Mouse (Mus musculus): ENCODE measurements around the gene Pmvk. TPM values are rescaled to one million over a fixed set of nuclear protein-coding genes. Genes with fewer than 3 reads are reported as not detected.
"Not testable (repeated sequence)": the region's sequence is repeated elsewhere in the genome, so short reads cannot be mapped to it uniquely, and the experiment has no call there.

Gene Pmvk
- total RNA-seq, 1 experiment from 2014 or later: 22.3 TPM

DNA sequence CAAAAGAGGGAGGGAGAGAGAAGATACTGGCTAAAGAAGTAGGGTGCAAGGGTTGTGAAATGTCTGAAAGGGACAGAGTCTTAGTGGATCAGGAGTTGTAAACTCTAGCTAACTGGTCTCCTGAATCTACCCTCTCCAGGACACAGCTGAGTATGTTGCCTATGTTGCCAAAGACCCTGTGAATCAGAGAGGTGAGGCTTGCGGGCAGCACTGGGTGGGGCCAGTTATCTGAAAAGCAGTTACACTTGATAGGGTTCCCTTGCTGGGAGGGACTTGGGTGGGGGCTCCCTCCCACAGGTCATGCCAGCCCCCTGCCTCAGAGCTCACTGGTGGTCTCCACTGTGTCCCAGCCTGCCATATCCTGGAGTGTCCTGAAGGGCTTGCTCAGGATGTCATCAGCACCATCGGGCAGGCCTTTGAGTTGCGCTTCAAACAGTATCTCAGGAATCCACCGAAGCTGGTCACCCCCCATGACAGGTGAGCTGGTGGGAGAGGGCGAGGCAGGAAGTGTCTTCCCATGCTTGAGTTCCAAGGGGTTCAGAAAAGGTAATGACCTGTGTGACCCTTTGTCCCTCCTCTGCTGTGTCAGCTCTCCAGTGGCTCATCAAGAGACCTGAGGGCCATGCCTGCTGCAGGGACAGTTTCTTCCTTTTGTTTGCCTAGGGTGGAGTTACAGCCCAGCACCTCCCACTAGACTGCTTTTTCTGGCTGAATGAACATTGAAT lies 29.8 kb upstream of the Pmvk start:
- no peak for ATAC-seq (ENCODE audit: extremely low read depth, insufficient number of reproducible peaks, low FRiP score, poor library complexity, severe bottlenecking)

GRCm38 (mm10) chr3:89425141-89425525 lies 29.2 kb upstream of the Pmvk start:
- no peak for ATAC-seq (ENCODE audit: extremely low read depth, insufficient number of reproducible peaks, low FRiP score, poor library complexity, severe bottlenecking)

GRCm38 (mm10) chr3:89425876-89426275 lies 28.5 kb upstream of the Pmvk start:
- no peak for ATAC-seq (ENCODE audit: extremely low read depth, insufficient number of reproducible peaks, low FRiP score, poor library complexity, severe bottlenecking)

- not testable (repeated sequence) for ATAC-seq (ENCODE audit: extremely low read depth, insufficient number of reproducible peaks, low FRiP score, poor library complexity, severe bottlenecking)
Observed at GRCm38 (mm10) chr3:89429021-89429420, 25.3 kb upstream of the Pmvk start.

GRCm38 (mm10) chr3:89430171-89431159 lies 23.9 kb upstream of the Pmvk start, which contains the start of gene Pygo2:
TSS of gene Pygo2 (plus strand) at chr3:89430214.
- peak; percentile 90 for ATAC-seq (ENCODE audit: extremely low read depth, insufficient number of reproducible peaks, low FRiP score, poor library complexity, severe bottlenecking)

DNA sequence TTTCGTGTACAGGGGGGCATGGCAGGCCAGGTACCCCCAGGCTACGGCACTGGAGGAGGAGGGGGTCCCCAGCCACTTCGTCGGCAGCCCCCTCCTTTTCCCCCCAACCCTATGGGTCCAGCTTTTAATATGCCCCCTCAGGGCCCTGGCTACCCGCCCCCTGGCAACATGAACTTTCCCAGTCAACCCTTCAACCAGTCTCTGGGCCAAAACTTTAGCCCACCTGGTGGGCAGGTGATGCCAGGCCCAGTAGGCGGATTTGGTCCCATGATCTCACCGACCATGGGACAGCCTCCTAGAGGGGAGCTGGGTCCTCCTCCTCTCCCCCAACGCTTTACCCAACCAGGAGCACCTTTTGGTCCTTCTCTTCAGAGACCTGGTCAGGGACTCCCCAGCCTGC lies 21.7 kb upstream of the Pmvk start:
- no peak for ATAC-seq (ENCODE audit: extremely low read depth, insufficient number of reproducible peaks, low FRiP score, poor library complexity, severe bottlenecking)

GRCm38 (mm10) chr3:89434532-89434931 lies 19.8 kb upstream of the Pmvk start:
- no peak for ATAC-seq (ENCODE audit: extremely low read depth, insufficient number of reproducible peaks, low FRiP score, poor library complexity, severe bottlenecking)

- ATAC-seq (ENCODE audit: extremely low read depth, insufficient number of reproducible peaks, low FRiP score, poor library complexity, severe bottlenecking): no peak
Observed at GRCm38 (mm10) chr3:89435041-89435440, 19.3 kb upstream of the Pmvk start.

DNA sequence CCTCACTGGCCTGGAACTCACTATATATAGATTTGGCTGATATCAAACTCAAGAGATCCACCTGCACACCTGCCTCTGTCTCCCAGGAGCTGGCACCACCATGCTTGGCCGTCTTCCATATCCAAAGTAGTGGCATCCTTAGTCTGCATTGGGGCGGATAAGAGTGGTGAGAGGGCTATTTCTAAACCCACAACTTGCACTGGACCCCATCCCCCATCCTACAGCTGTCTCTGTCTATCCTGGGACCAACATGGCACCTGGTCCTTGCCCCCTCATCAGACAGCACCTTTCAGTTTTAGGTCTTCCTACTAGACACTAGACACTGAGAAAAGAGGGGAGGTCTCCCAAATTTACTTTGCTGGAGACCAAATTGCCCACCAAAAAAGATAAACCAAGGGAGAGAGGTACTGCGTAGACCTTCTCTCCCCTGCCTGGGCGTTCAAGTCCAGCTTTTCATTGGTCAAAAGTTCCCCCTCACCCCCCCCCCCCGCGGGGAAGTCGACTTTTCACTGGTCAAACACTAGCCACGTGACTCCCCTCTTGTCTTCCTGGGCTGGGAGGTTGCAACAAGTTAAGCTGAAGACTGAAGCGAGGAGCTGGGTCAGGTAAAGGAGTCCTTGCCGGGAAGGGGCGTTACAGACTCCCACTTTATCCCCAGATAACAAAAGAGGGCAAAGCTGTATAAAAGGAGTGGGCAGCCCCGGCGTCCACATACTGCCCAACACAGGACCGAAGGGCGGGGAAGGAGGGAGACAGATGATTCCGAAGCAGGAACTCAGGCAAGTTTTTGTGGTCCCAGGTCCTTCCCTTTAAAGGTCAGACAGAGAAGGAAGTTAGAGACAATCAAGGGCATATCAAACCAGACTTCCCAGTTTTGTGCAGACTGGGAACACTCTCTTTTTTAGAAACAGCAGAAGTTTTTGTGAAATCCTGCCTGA lies 17.9 kb upstream of the Pmvk start, which contains the start of gene Pbxip1:
Gene Pbxip1 (plus strand): TSS at position 531 of the 938 bp plus-strand sequence.
- ATAC-seq (ENCODE audit: extremely low read depth, insufficient number of reproducible peaks, low FRiP score, poor library complexity, severe bottlenecking): peak; percentile 51

- peak; percentile 87 for ATAC-seq (ENCODE audit: extremely low read depth, insufficient number of reproducible peaks, low FRiP score, poor library complexity, severe bottlenecking)
Observed at GRCm38 (mm10) chr3:89437269-89437668, 17.1 kb upstream of the Pmvk start.

DNA sequence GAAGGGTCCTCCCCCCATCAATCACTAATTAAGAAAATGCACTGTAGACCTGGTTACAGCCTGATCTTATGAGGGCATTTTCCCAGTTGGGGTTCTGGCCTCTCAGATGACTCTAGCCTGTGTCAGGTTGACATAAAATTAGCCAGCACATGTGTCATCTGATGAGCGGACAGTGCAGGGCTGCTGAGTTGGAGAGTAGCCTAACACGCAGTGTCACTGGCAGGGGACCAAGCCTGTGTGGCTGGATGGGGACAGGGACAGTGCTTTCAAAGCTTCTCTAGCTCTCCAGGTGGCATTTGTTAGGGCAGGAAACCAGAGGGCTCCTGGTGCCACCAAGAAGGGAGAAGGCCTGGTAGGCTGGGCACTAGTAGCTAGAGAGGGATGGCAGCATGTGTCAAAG lies 13.7 kb upstream of the Pmvk start:
- ATAC-seq (ENCODE audit: extremely low read depth, insufficient number of reproducible peaks, low FRiP score, poor library complexity, severe bottlenecking): no peak

DNA sequence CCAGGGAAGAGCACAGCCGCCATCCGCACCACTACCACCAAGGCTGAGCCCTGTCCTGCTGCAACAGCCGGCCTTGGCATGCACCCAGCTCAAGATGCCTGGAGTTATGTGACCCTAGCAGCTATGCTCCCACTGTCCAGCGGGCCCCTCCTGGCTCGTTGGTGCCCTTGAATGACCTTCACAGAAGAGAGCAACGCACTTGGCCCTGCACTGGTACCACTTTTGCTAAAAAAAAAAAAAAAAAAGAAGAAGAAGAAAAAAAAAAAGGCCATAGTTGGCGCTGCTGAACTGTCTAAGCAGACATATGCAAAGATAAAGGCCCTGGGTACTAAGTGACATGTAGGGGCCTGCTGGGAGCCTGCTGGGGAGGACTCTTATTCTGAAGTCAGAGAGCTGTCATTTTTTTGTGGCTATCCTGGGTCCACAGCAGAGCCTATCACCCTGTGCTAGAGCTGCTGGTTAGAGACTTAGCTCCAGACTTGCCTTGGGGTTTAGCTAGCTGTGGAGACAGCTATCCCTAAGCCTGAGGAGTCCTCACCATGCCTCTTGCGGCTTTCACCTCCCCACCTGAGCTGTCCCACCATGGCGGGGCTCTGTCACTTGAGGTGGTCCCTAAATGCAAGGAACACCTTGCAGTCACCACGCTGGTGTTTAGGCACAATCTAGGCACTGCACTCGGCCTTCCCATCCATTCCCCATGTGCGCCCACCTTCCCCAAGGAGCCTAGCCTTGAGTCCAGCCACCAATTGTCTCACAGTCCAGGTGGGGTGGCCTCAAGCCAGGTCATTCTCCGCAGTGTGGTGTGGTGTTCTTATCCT lies 5.4 kb upstream of the Pmvk start:
- ATAC-seq (ENCODE audit: extremely low read depth, insufficient number of reproducible peaks, low FRiP score, poor library complexity, severe bottlenecking): peak; percentile 24; the same call in 1 of the 2 replicates

GRCm38 (mm10) chr3:89449541-89449940 lies 4.8 kb upstream of the Pmvk start:
- peak; percentile 61 for ATAC-seq (ENCODE audit: extremely low read depth, insufficient number of reproducible peaks, low FRiP score, poor library complexity, severe bottlenecking)

DNA sequence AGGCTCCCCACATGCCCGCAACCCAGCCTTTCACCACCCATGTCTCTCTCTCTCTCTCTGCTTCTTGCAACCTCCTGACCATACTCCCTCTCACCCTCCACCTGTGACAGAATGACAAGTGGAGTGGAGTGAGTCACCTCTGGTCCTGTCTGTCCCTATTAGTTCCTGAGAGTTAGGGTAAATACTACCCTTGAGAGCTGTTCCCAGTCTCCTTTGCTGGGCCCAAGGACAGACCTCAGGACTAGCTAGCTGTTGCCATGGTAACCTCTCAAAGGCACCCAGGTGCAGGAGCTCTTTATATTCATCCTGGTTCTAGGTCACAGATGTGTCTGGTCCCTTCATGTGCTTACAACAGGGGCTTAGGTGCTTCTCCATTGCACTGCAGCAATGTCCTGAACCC lies 2.4 kb upstream of the Pmvk start:
- no peak for ATAC-seq (ENCODE audit: extremely low read depth, insufficient number of reproducible peaks, low FRiP score, poor library complexity, severe bottlenecking)

DNA sequence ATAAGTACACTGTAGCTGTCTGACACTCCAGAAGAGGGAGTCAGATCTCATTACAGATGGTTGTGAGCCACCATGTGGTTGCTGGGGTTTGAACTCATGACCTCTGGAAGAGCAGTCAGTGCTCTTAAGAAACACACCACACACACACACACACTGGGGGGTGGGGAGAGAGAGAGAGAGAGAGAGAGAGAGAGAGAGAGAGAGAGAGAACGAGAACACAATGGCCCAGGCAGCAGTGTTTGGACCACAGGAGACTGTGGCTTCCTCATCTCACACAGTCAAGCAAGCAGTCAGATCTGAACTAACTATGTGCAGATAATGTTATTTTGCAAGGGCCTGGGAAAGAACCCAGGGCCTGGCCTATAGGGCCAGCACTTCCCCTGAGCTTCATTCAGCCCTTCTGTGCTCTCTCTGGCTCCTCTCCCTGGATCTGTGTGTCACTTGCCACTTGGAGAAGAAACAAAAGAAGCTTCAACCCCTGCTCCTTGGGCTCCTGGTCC lies 1.5 kb downstream of the Pmvk start:
- ATAC-seq (ENCODE audit: extremely low read depth, insufficient number of reproducible peaks, low FRiP score, poor library complexity, severe bottlenecking): no peak

DNA sequence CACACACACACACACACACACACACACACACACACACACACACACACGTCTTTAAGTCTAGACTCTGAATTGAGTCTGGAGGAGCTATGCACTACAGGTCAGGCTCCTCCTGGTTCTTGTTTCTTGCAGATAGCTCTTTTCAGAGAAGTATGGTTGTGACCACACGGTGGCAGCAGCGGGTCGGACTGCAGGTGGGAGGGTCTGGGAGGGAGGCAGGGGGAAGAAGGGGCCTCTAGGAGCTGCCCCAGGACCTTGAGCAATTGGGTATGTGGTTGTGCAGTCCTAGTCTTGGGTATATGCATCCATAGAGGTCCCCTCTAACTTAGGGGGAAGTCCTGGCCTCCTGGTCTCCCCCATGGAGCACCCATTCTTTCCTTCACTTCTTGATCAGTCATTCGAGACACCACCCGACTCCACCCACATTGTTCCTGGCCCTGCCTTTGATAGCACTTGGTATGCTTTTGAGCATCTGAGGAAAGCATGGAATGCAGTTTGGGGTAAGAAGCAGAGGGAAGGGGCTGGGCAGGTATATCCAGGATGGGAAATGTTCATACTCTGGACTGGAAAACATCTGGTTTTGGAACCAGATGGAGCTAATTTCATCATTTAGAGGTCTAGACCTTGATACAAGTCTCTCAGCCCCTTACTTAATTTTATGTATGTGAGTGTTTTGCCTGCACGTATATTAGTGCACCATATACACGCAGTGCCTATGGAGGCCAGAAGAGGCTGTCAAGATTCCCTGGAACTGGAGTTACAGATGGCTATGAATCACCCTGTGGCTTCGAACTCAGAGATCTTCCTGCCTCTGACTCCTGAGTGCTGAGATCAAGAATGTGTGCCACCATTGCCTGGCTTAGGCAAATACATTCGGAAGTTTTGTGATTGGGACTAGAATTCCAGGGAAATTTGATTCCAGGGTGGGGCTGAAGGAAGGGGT lies 2.7 kb downstream of the Pmvk start:
- peak; percentile 68 for ATAC-seq (ENCODE audit: extremely low read depth, insufficient number of reproducible peaks, low FRiP score, poor library complexity, severe bottlenecking)

Data from neutrophil, adult 5-6 weeks (primary cell).